Mouse (Mus musculus): ENCODE data around the gene Hgfac.

DNA sequence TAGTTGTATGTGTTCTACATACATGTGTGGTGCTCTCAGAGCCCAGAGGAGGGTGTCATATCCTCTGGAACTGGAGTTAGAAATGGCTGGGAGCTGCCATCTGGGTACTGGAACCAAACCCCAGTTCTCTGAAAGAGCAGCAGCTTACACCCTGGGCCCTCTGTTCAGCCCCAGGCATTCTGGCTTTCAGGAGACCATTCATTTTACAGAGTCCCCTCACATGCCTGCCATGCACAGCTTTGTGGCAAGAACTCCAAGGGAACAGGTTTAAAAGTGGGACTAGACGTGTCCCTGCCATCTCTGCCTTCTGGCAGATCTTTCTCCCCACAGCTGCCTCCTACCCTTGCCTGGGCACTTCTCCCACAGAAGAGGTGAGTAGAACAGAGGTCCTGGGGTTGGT is 7.7 kb upstream of the Hgfac start:
- TF ChIP-seq POLR2A (IDR thresholded peaks at IDR 0.05; ENCODE audit: low read depth, low read length) (no peak), CTCF (conservative IDR thresholded peaks at IDR 0.05 in 1 of 2, IDR thresholded peaks at IDR 0.05 in 1 of 2; ENCODE audit: low read depth in 2 of 2, low read length in 2 of 2) (no peak), MAFK (IDR thresholded peaks at IDR 0.05; ENCODE audit: insufficient replicate concordance, low read length) (no peak), KAT2A (IDR thresholded peaks at IDR 0.05; ENCODE audit: insufficient replicate concordance, low read length) (no peak), MYC (IDR thresholded peaks at IDR 0.05; ENCODE audit: low read depth, low read length) (no peak)

Measured in CH12.LX (cell line).